Mouse (Mus musculus) liver, postnatal 0 days (tissue): Measurements from ENCODE around the gene Gpc5. TPM values are rescaled to one million over a fixed set of nuclear protein-coding genes. Genes with fewer than 3 reads are reported as not detected.

Source experiments
- ATAC-seq: fragments of 200-750 bp; cut with Nextera tagmentation; 2 replicates; pipeline ENCODE4 v1.8.0; 2017; ENCODE audit warnings: mild to moderate bottlenecking, moderate library complexity
- DNase-seq: peaks from one replicate; pipeline ENCODE4 v3.0.0-alpha.2; 2016
- H3K27ac ChIP-seq: fragments of 300-500 bp; sonication (generic); 2 replicates; pipeline ENCODE4 v1.5.1; 2014; ENCODE audit warnings: antibody characterized with exemption, moderate library complexity, mild to moderate bottlenecking, low read depth
- H3K27me3 ChIP-seq: fragments of 300-500 bp; sonication (generic); 2 replicates; pipeline ENCODE4 v1.6.1; 2014; ENCODE audit warnings: low read length, control low read depth, mixed read lengths; ENCODE audit not compliant: insufficient read depth
- H3K36me3 ChIP-seq: fragments of 300-500 bp; sonication (generic); replicated peaks from 2 replicates; pipeline ENCODE4 v1.6.1; 2014; ENCODE audit warnings: mild to moderate bottlenecking, control low read depth, low read length, moderate library complexity, mixed read lengths; ENCODE audit not compliant: insufficient read depth
- H3K4me1 ChIP-seq: fragments of 300-500 bp; sonication (generic); 2 replicates; pipeline ENCODE4 v1.6.1; 2014; ENCODE audit warnings: antibody characterized with exemption, mild to moderate bottlenecking, control low read depth; ENCODE audit not compliant: insufficient read depth
- H3K4me2 ChIP-seq: fragments of 300-500 bp; sonication (generic); 2 replicates; pipeline ENCODE4 v1.6.1; 2014; ENCODE audit warnings: low read depth, mild to moderate bottlenecking, low read length, moderate library complexity, mixed read lengths
- H3K4me3 ChIP-seq: fragments of 300-500 bp; sonication (generic); 2 replicates; pipeline ENCODE4 v1.5.1; 2014; ENCODE audit warnings: low read depth, low read length
- H3K9ac ChIP-seq: fragments of 300-500 bp; sonication (generic); replicated peaks from 2 replicates; pipeline ENCODE4 v1.6.1; 2014; ENCODE audit warnings: mild to moderate bottlenecking, moderate library complexity
- H3K9me3 ChIP-seq: fragments of 300-500 bp; sonication (generic); 2 replicates; pipeline ENCODE4 v1.6.1; 2016; ENCODE audit warnings: mild to moderate bottlenecking, control low read depth, low read length, mixed read lengths
- CTCF ChIP-seq: sonication (generic); IDR thresholded peaks from 2 replicates; pipeline ENCODE4 v1.5.1; 2016; ENCODE audit warnings: antibody characterized with exemption, low read depth
- EP300 ChIP-seq: IDR thresholded peaks from 2 replicates; pipeline ENCODE4 v1.6.1; 2016; ENCODE audit warnings: antibody characterized with exemption, low read depth, mild to moderate bottlenecking
- WGBS: fragments of 180-500 bp; shearing (Covaris S2); extraction: QIAGEN DNeasy Blood & Tissue Kit; methylation state at CpG from one replicate; pipeline ENCODE4 v1.1.7; 2014; ENCODE audit not compliant: insufficient replicate concordance; 5-methylcytosine and 5-hydroxymethylcytosine counted together
- polyA plus RNA-seq: library from polyadenylated mRNA; unstranded; fragments of >200 nt; fragmentation: Nextera tagmentation; extraction: Ambion mirVana; gene quantifications from 2 replicates; pipeline ENCODE4 v1.2.1, GENCODE M21; 2015

Gene Gpc5
- polyA plus RNA-seq, 1 experiment from 2014 or later = not detected

DNA sequence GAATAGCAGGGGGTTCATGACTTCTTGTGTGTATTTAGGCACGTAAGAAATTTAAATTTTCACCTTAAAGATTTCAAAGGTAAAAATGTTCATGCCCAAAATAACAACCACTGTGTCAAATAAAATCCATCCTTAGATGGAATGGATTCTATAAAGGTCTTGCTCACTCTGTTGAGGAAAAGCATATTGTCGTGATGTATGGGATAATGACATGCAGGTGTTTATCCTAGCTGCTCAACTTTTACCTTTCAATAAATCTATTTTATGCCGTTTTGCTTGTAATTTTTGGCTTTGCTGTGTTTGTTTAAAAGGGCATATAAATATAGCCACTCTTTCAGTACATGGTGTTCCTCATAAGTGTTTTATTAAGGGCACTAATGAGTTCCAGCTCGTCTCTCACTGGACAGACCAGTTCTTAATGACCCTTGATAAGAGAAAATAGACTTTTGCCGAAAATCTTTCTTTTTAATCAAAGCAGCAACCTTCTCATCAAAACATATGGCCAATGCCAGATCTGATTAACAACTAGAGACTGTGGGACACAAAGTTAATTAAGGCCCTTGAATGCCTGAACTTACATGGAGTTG lies 901.6 kb downstream of the Gpc5 start:
- Histone ChIP-seq H3K4me3 (no peak overlapping the region), H3K9me3 (no peaks in the 10 kb centered on the region), H3K36me3 (no peaks in the 10 kb centered on the region), H3K27ac (no peak overlapping the region), H3K4me2 (no peak overlapping the region), H3K27me3 (no peaks in the 10 kb centered on the region), H3K9ac (no peak overlapping the region), H3K4me1 (no peaks in the 10 kb centered on the region)
- no peak for TF ChIP-seq EP300
- TF ChIP-seq CTCF = no peak
- 60% methylated on average over 5 of the region's 5 CpGs for whole genome bisulfite sequencing
- no peak for DNase-seq
- no peak for ATAC-seq

DNA sequence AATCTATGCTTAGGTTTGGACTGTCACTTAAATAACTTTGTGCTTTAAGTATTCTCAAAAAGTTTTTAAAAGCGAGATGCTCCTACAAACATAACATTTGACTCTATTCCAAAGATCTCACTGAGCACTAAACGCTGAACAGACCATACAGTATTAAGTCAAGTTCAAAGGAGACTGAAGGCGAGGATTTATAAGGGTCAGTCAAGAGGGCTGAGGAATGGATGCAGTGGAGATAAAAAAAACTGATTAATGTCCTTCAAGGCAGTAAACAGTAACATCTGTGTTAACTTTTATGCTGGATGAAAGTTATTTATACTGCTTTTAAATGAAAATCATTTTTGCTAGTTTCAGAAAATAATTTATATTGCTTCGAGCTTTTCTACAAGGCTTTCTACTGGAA lies 906.9 kb downstream of the Gpc5 start:
- Histone ChIP-seq H3K27me3 (no peaks in the 10 kb centered on the region), H3K4me1 (no peaks in the 10 kb centered on the region), H3K9me3 (no peaks in the 10 kb centered on the region), H3K9ac (no peak overlapping the region), H3K4me2 (no peak overlapping the region), H3K4me3 (no peak overlapping the region), H3K36me3 (no peaks in the 10 kb centered on the region), H3K27ac (no peak overlapping the region)
- 72% methylated on average over 4 of the region's 4 CpGs for WGBS
- ATAC-seq = no peak
- no peak for DNase-seq
- TF ChIP-seq EP300 (no peak), CTCF (no peak)

DNA sequence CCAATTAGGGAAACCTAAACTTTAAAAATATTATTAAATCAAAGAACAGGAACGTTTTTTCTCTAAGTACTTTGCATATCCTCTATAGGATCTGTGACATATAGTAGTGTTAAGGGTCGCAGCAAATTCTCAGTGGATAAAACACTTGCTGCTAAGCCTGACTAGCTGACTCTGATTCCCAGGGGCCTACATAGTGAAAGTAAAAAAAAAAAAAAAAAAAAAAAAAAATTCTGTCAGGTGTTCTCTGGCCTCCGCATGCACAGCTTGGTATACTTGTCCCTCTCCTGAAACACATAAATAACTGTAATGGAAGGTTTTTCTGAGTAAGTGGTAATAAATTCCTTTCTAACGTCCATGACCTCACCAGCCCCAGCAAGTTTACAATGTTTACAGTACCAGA lies 995.0 kb downstream of the Gpc5 start:
- Histone ChIP-seq H3K4me3 (no peak overlapping the region), H3K27me3 (no peaks in the 10 kb centered on the region)

DNA sequence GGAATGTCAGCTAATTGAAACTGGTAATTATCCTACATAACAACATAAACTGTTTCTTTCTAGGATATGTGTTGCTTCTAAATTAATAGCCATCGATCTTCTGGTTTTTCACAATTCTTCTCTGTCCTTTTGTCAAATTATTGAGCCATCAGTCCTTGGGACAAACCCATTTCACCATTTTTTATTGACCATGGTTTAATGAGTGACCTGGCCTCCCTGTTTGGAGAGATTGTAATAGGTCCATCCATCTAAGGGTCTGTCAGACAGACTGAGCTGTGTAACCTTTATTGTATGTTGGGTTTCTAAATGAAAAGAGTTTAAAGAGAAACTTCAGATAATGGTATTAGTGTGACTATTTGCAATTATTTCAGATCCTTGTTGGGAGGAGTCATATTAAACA lies 1035.9 kb downstream of the Gpc5 start:
- no peak overlapping the region for H3K4me3 ChIP-seq
- no peaks in the 10 kb centered on the region; the same call in 1 of the 2 replicates for H3K9me3 ChIP-seq
- H3K4me2 ChIP-seq = no peak overlapping the region
- no peak overlapping the region for H3K9ac ChIP-seq
- H3K27ac ChIP-seq = no peak overlapping the region
- no peaks in the 10 kb centered on the region for H3K27me3 ChIP-seq
- H3K36me3 ChIP-seq = no peaks in the 10 kb centered on the region
- no peak for DNase-seq
- no peak for TF ChIP-seq EP300
- TF ChIP-seq CTCF = no peak
- 59% methylated on average over 1 of the region's 1 CpGs for WGBS
- ATAC-seq = no peak
- no peaks in the 10 kb centered on the region for H3K4me1 ChIP-seq

More for the DNA sequence above, 995.0 kb downstream of the Gpc5 start:
- TF ChIP-seq EP300 (no peak), CTCF (no peak)
- H3K36me3 ChIP-seq = no peaks in the 10 kb centered on the region
- no peak for DNase-seq
- WGBS = 61% methylated on average over 4 of the region's 4 CpGs
- no peaks in the 10 kb centered on the region for H3K9me3 ChIP-seq
- ATAC-seq = no peak
- no peaks in the 10 kb centered on the region for H3K4me1 ChIP-seq
- H3K27ac ChIP-seq = no peak overlapping the region
- no peak overlapping the region for H3K9ac ChIP-seq
- no peak overlapping the region for H3K4me2 ChIP-seq

DNA sequence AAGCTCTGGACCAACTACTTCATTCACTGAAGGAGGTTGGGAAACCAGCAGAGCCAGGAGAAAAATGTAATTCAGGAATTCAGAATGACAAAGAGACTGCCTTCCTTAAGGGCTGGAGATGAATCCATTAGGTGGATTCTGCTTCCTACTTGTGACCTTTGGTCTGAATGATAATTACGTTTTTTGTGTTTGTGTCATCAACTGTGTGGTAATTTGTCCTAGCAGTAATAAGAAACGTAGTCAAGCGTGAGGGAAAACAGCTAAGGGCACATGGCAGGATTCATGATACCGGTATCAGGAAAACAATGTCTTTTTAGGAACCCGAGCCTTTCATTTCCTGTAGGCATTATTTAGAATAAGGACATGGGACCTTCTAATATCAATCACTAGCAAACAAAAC lies 1045.3 kb downstream of the Gpc5 start:
- H3K27me3 ChIP-seq = no peaks in the 10 kb centered on the region
- no peak overlapping the region for H3K9ac ChIP-seq
- no peak overlapping the region for H3K27ac ChIP-seq
- TF ChIP-seq EP300 (no peak), CTCF (no peak)
- 66% methylated on average over 5 of the region's 5 CpGs for WGBS
- H3K36me3 ChIP-seq = no peaks in the 10 kb centered on the region
- ATAC-seq (no peak), DNase-seq (no peak)
- no peak overlapping the region for H3K4me3 ChIP-seq
- H3K4me1 ChIP-seq = no peaks in the 10 kb centered on the region
- H3K9me3 ChIP-seq = no peaks in the 10 kb centered on the region; the same call in 1 of the 2 replicates
- H3K4me2 ChIP-seq = no peak overlapping the region

DNA sequence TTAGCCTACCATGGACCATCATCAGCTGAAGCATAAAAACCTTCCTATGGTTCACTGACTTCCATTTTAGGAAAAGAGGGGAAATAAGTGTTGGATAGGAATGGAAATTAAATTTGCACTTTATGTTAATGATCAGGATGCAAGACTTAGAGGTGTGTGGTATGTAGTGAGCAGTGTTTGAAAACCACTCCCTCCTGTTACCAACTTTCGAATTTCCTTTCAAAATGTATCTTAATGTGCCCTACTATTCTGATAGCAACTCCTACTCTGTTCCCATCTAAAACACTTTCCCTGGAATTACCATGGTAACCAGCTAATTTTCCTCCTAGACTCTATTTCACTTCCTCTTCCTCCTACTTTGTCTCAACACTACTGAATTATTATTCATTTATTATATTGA lies 1045.8 kb downstream of the Gpc5 start:
- Histone ChIP-seq H3K27me3 (no peaks in the 10 kb centered on the region), H3K9me3 (no peaks in the 10 kb centered on the region; the same call in 1 of the 2 replicates), H3K36me3 (no peaks in the 10 kb centered on the region), H3K4me3 (no peak overlapping the region), H3K4me2 (no peak overlapping the region), H3K9ac (no peak overlapping the region), H3K4me1 (no peaks in the 10 kb centered on the region), H3K27ac (no peak overlapping the region)
- WGBS = 33% methylated on average over 1 of the region's 1 CpGs
- TF ChIP-seq EP300 = no peak
- TF ChIP-seq CTCF = no peak
- ATAC-seq (no peak), DNase-seq (no peak)

DNA sequence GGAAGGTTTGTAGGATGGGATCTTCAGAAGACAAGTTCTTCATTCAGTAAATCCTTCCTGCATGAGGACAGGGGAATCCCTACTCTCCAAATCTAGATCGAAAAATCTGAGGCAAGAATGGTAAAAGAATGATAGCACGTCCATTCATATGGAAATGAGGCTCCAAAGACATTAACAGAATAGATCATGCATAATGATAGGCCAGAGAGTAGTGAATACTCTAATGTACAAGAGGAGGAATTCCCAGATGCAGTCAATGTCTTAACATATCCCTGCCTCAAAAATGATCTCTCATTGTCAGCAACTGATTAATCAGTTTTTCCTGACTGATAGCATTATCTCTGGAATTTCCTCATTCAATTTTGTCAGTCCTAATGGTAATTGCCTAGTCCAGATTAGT lies 1070.6 kb downstream of the Gpc5 start:
- 55% methylated on average over 2 of the region's 2 CpGs for WGBS
- no peak overlapping the region for H3K27ac ChIP-seq

More for the DNA sequence above, 1070.6 kb downstream of the Gpc5 start:
- no peak overlapping the region for H3K4me3 ChIP-seq
- no peaks in the 10 kb centered on the region for H3K4me1 ChIP-seq
- no peak overlapping the region for H3K4me2 ChIP-seq
- ATAC-seq (no peak), DNase-seq (no peak)
- TF ChIP-seq EP300 (no peak), CTCF (no peak)
- no peaks in the 10 kb centered on the region for H3K27me3 ChIP-seq
- H3K36me3 ChIP-seq = no peaks in the 10 kb centered on the region
- H3K9me3 ChIP-seq = no peaks in the 10 kb centered on the region
- H3K9ac ChIP-seq = no peak overlapping the region
